Mouse (Mus musculus) kidney, postnatal 0 days (tissue): ENCODE data around the gene Gabrr3. TPM values are rescaled to one million over a fixed set of nuclear protein-coding genes. Genes with fewer than 3 reads are reported as not detected.

ENCODE experiments used
- ATAC-seq: fragments of 200-750 bp; cut with Nextera tagmentation; replicated peaks from 2 replicates; pipeline ENCODE4 v1.8.0; 2017; ENCODE audit warnings: low read depth, moderate number of reproducible peaks, moderate TSS enrichment, moderate library complexity; ENCODE audit not compliant: low FRiP score
- DNase-seq: peaks from one replicate; pipeline ENCODE4 v3.0.0-alpha.2; 2016; ENCODE audit warnings: low spot score
- H3K27ac ChIP-seq: fragments of 300-500 bp; sonication (generic); 2 replicates; pipeline ENCODE4 v1.5.1; 2014; ENCODE audit warnings: mild to moderate bottlenecking
- H3K27me3 ChIP-seq: fragments of 300-500 bp; sonication (generic); 2 replicates; pipeline ENCODE4 v1.6.1; 2014; ENCODE audit warnings: low read length, mixed read lengths; ENCODE audit not compliant: insufficient read depth
- H3K36me3 ChIP-seq: fragments of 300-500 bp; sonication (generic); 2 replicates; pipeline ENCODE4 v1.6.1; 2014; ENCODE audit warnings: low read length, mixed read lengths; ENCODE audit not compliant: insufficient read depth
- H3K4me1 ChIP-seq: fragments of 300-500 bp; sonication (generic); replicated peaks from 2 replicates; pipeline ENCODE4 v1.6.1; 2014; ENCODE audit warnings: antibody characterized with exemption, low read length, mixed read lengths; ENCODE audit not compliant: insufficient read depth
- H3K4me2 ChIP-seq: fragments of 300-500 bp; sonication (generic); 2 replicates; pipeline ENCODE4 v1.6.1; 2014; ENCODE audit warnings: mild to moderate bottlenecking, low read length, moderate library complexity, mixed read lengths
- H3K4me3 ChIP-seq: fragments of 300-500 bp; sonication (generic); replicated peaks from 2 replicates; pipeline ENCODE4 v1.5.1; 2014; ENCODE audit warnings: low read depth, low read length
- H3K9ac ChIP-seq: fragments of 300-500 bp; sonication (generic); 2 replicates; pipeline ENCODE4 v1.6.1; 2014; ENCODE audit warnings: low read depth, low read length
- H3K9me3 ChIP-seq: fragments of 300-500 bp; sonication (generic); replicated peaks from 2 replicates; pipeline ENCODE4 v1.6.1; 2016; ENCODE audit warnings: low read length, inconsistent platforms, mixed read lengths
- CTCF ChIP-seq: IDR thresholded peaks from 2 replicates; pipeline ENCODE4 v1.5.1; 2016; ENCODE audit warnings: antibody characterized with exemption, low read depth, mild to moderate bottlenecking, moderate library complexity
- WGBS: fragments of 180-500 bp; shearing (Covaris S2); extraction: QIAGEN DNeasy Blood & Tissue Kit; methylation state at CpG from one replicate; pipeline ENCODE4 v1.1.7; 2014; 5-methylcytosine and 5-hydroxymethylcytosine counted together
- polyA plus RNA-seq: library from polyadenylated mRNA; unstranded; fragments of >200 nt; fragmentation: Nextera tagmentation; extraction: Ambion mirVana; gene quantifications from 2 replicates; pipeline ENCODE4 v1.2.1, GENCODE M21; 2015

Gabrr3 gene
- polyA plus RNA-seq, 1 experiment from 2014 or later: not detected

DNA sequence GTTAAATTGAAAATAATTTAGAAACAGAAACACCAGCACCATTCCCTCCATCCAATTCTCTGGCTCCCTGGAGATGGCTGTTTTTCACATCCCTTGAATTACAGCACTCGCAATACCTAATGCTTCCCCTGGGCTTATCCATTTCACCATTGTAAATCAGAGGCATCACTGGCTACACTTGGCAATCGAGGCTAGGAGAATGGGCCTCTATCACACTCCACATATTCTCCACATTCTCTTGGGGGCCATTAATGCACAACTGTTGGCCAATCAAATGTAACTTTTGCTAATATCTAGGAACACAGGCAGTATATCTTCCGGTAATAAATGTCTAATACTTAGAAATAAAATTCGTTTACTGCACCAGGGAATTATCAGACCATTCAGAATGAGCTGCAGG lies 56.4 kb downstream of the Gabrr3 start:
- no peak overlapping the region for H3K9ac ChIP-seq
- DNase-seq (no peak), ATAC-seq (no peak)
- no peak overlapping the region for H3K4me2 ChIP-seq
- H3K36me3 ChIP-seq: no peaks in the 10 kb centered on the region
- 42% methylated on average over 4 of the region's 4 CpGs for WGBS
- H3K4me1 ChIP-seq: no peaks in the 10 kb centered on the region
- H3K27me3 ChIP-seq: no peaks in the 10 kb centered on the region
- no peak overlapping the region for H3K4me3 ChIP-seq
- H3K27ac ChIP-seq: no peak overlapping the region
- H3K9me3 ChIP-seq: 0 out of 2 replicates have a peak, but pooled peaks cover 3% of the 10 kb centered on the region
- TF ChIP-seq CTCF: no peak

DNA sequence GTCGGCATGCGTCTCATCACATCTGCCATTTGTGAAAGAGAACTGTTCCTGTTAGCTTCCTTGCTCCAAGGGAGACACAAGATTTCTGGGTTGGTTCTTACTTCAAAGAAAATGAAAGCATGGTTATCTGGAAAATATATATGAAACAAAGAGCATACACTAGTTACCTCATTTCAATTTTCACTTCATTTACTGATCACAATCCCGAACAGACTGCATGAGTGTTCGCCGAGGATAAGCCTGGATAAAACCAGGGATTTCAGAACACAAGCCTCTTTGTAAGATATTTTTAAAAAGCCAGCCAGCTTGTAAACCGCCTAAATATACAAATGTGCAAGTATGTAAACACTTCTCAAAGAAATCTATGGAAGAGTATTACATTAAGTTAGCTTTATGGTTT lies 56.8 kb downstream of the Gabrr3 start:
- Histone ChIP-seq H3K27ac (no peak overlapping the region), H3K9ac (no peak overlapping the region), H3K36me3 (no peaks in the 10 kb centered on the region), H3K4me1 (no peaks in the 10 kb centered on the region), H3K9me3 (0 out of 2 replicates have a peak, but pooled peaks cover 3% of the 10 kb centered on the region), H3K4me3 (no peak overlapping the region), H3K4me2 (no peak overlapping the region), H3K27me3 (no peaks in the 10 kb centered on the region)
- ATAC-seq: no peak
- 77% methylated on average over 6 of the region's 6 CpGs for WGBS
- DNase-seq: no peak
- no peak for TF ChIP-seq CTCF

GRCm38 (mm10) chr16:59469846-59470245 lies 62.7 kb downstream of the Gabrr3 start:
- Histone ChIP-seq H3K27me3 (no peaks in the 10 kb centered on the region), H3K9me3 (0 out of 2 replicates have a peak, but pooled peaks cover 2% of the 10 kb centered on the region), H3K4me2 (no peak overlapping the region), H3K36me3 (no peaks in the 10 kb centered on the region), H3K27ac (no peak overlapping the region), H3K4me1 (peaks cover 6% of the 10 kb centered on the region), H3K4me3 (no peak overlapping the region), H3K9ac (no peak overlapping the region)
- WGBS: 78% methylated on average over 1 of the region's 1 CpGs
- ATAC-seq (no peak), DNase-seq (no peak)
- TF ChIP-seq CTCF: no peak

DNA sequence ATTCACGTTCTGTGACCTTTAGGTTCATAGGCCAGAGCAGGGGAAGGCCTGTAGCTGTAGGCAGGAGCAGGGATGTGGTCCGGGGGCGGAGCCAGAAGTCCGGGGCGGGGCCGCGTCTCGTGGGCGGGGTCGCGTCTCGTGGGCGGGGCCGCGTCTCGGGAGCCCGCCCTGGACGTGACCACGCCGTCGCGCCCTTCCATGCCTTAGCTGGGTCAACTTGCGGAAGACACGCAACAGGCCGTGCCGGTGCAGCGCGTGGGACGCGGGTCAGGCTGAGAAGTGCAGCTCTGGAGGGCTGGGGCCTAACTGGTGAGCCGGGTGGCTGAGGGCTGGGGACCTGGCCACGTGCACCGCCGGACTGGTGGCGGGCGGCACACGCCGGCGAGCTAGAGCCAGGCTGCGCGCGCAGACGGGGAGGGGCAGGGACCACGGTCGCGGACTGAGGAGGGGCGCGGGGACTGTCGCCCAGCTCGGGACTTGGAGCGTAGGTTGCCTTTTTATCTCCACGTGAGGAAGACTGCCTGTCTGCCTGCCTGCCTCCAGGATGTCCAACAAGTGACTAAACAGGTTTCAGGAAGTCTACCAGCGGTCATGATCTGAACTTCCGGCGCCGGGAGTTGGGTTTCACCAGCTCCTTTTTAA lies 64.6 kb downstream of the Gabrr3 start, which contains the start of gene Riox2:
TSS of gene Riox2 (plus strand) at position 139 of the 642 bp plus-strand sequence.
- Histone ChIP-seq H3K4me2 (peak within 1 kb of the TSS; percentile 58), H3K4me1 (peaks cover 6% of the 10 kb centered on the region), H3K27ac (peak within 1 kb of the TSS; percentile 63; the same call in 1 of the 2 replicates), H3K36me3 (peaks cover 5% of the 10 kb centered on the region), H3K9ac (peak within 1 kb of the TSS; percentile 64), H3K27me3 (no peaks in the 10 kb centered on the region), H3K4me3 (peak within 1 kb of the TSS; percentile 63), H3K9me3 (no peaks in the 10 kb centered on the region)
- WGBS: 1% methylated on average over 52 of the region's 56 CpGs
- no peak; the same call in 1 of the 2 replicates for TF ChIP-seq CTCF
- DNase-seq (peak; percentile 86), ATAC-seq (peak; percentile 95)

DNA sequence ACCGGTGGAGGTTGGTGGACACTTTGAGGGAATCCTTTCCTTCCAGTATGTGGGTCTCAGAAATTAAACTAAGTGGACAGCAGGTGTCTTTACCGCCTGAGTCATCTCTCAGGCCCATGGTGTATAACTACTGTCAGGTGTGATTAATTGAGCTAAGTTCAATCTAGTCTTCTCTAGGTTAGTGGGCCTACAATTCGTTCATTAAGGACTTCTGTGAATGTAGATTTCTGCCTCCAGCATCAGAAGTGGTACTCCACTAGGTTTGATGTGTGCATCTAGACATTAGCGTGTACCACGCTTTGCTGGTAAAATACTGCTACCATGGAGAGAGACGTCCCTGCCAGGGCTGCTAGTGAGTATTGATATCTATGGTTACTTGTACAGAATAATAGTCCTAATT lies 65.4 kb downstream of the Gabrr3 start:
- H3K27ac ChIP-seq: no peak overlapping the region; the same call in 1 of the 2 replicates
- H3K4me1 ChIP-seq: peaks cover 6% of the 10 kb centered on the region
- no peak for DNase-seq
- 44% methylated on average over 6 of the region's 6 CpGs for WGBS
- peak overlapping the region; percentile 63 for H3K4me3 ChIP-seq
- H3K4me2 ChIP-seq: peak overlapping the region; percentile 58
- no peaks in the 10 kb centered on the region for H3K9me3 ChIP-seq
- no peaks in the 10 kb centered on the region for H3K27me3 ChIP-seq
- H3K9ac ChIP-seq: 0 out of 2 replicates have a peak overlapping the region, but pooled peaks have one; percentile 64
- TF ChIP-seq CTCF: no peak
- no peak for ATAC-seq
- peaks cover 5% of the 10 kb centered on the region for H3K36me3 ChIP-seq

DNA sequence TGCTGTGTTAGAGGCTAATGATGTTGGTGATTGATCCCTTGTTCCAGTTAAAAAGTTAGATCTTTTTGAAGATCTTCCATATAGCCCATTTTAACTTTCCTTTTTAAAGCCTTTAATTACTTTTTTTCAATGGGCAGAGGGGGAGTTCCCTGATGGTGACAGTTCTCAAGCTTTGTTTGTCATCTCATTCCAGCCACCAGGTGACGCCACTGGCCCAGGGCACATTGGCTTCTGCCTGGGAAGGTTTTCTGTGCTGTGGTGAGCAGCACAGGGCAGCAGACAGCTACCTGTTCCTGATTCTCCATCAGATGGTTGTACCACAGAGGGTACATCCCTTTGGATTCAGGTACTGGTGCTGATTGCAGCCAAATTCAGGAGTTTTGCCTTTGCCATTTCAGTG lies 67.7 kb downstream of the Gabrr3 start:
- peaks cover 6% of the 10 kb centered on the region for H3K4me1 ChIP-seq
- 38% methylated on average over 1 of the region's 1 CpGs for WGBS
- H3K4me3 ChIP-seq: no peak overlapping the region
- DNase-seq (peak; percentile 81), ATAC-seq (no peak; the same call in 1 of the 2 replicates)
- H3K4me2 ChIP-seq: no peak overlapping the region
- no peaks in the 10 kb centered on the region for H3K9me3 ChIP-seq
- TF ChIP-seq CTCF: peak; percentile 92
- no peak overlapping the region for H3K9ac ChIP-seq
- no peaks in the 10 kb centered on the region for H3K27me3 ChIP-seq
- no peak overlapping the region for H3K27ac ChIP-seq
- peaks cover 10% of the 10 kb centered on the region for H3K36me3 ChIP-seq

- TF ChIP-seq CTCF: no peak
- Histone ChIP-seq H3K4me3 (no peak overlapping the region), H3K27me3 (no peaks in the 10 kb centered on the region), H3K36me3 (peaks cover 10% of the 10 kb centered on the region), H3K4me2 (no peak overlapping the region), H3K9me3 (no peaks in the 10 kb centered on the region), H3K4me1 (peaks cover under 1% of the 10 kb centered on the region; the same call in 1 of the 2 replicates), H3K9ac (no peak overlapping the region), H3K27ac (no peak overlapping the region)
- no peak for ATAC-seq
- WGBS: 84% methylated on average over 3 of the region's 3 CpGs
- DNase-seq: no peak
Measured at GRCm38 (mm10) chr16:59477955-59478354, 70.8 kb downstream of the Gabrr3 start.
